Mouse (Mus musculus) forebrain, embryonic 14.5 days (tissue): Measurements from ENCODE around the gene Lingo2. TPM values are rescaled to one million over a fixed set of nuclear protein-coding genes. Genes with fewer than 3 reads are reported as not detected.

Source experiments
- ATAC-seq: fragments of 200-750 bp; cut with Nextera tagmentation; 2 replicates; pipeline ENCODE4 v1.8.0; 2017; ENCODE audit warnings: mild to moderate bottlenecking, moderate library complexity
- DNase-seq: peaks from one replicate; pipeline ENCODE4 v3.0.0-alpha.2; 2015; ENCODE audit warnings: low spot score
- H3K27ac ChIP-seq: fragments of 300-500 bp; sonication (generic); 2 replicates; pipeline ENCODE4 v1.5.1; 2014; ENCODE audit warnings: low read depth, mild to moderate bottlenecking, control low read depth, low read length, moderate library complexity
- H3K27me3 ChIP-seq: fragments of 300-500 bp; sonication (generic); replicated peaks from 2 replicates; pipeline ENCODE4 v1.6.1; 2014; ENCODE audit warnings: low read length, control low read depth, mixed read lengths; ENCODE audit not compliant: control insufficient read depth, insufficient read depth
- H3K36me3 ChIP-seq: fragments of 300-500 bp; sonication (generic); 2 replicates; pipeline ENCODE4 v1.6.1; 2014; ENCODE audit warnings: low read length, control low read depth; ENCODE audit not compliant: control insufficient read depth, insufficient read depth
- H3K4me1 ChIP-seq: fragments of 300-500 bp; sonication (generic); 2 replicates; pipeline ENCODE4 v1.6.1; 2014; ENCODE audit warnings: antibody characterized with exemption, low read length, control low read depth; ENCODE audit not compliant: control insufficient read depth, insufficient read depth
- H3K4me2 ChIP-seq: fragments of 300-500 bp; sonication (generic); 2 replicates; pipeline ENCODE4 v1.6.1; 2014; ENCODE audit warnings: mild to moderate bottlenecking, control low read depth, low read length
- H3K4me3 ChIP-seq: fragments of 300-500 bp; sonication (generic); 2 replicates; pipeline ENCODE4 v1.5.1; 2014; ENCODE audit warnings: low read depth, low read length, control low read depth
- H3K9ac ChIP-seq: fragments of 300-500 bp; sonication (generic); 2 replicates; pipeline ENCODE4 v1.6.1; 2014; ENCODE audit warnings: mild to moderate bottlenecking, low read length, control low read depth, moderate library complexity
- H3K9me3 ChIP-seq: fragments of 300-500 bp; sonication (generic); replicated peaks from 2 replicates; pipeline ENCODE4 v1.6.1; 2016; ENCODE audit warnings: low read length, control low read depth, mixed read lengths; ENCODE audit not compliant: control insufficient read depth
- WGBS: fragments of 180-500 bp; shearing (Covaris S2); extraction: QIAGEN DNeasy Blood & Tissue Kit; methylation state at CpG from one replicate; pipeline ENCODE4 v1.1.7; 2014; 5-methylcytosine and 5-hydroxymethylcytosine counted together
- polyA plus RNA-seq: library from polyadenylated mRNA; unstranded; fragments of >200 nt; fragmentation: Nextera tagmentation; extraction: Ambion mirVana; gene quantifications from 2 replicates; pipeline ENCODE4 v1.2.1, GENCODE M21; 2014

Gene Lingo2
- polyA plus RNA-seq, 1 experiment from 2014 or later = 17.8 TPM

DNA sequence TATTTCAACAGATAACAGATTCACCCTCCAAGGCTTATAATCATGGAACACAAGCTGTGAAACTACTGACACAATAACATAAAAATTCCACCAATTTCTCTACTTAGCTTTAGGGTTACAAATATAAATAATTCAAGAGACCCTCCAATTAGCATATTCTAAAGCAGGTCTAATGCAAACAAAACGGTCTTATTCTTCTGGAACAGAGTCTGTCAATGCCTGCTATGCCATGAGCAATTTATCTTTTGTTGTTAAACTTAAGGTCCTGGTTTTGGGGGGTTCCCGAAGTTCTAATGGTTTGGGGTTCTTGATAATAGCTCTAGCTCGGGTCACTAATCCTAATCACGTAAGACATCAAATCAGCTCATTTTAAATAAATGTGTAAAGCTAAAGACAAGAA lies 988.0 kb downstream of the Lingo2 start:
- Histone ChIP-seq H3K4me1 (no peaks in the 10 kb centered on the region), H3K9ac (no peak overlapping the region), H3K27ac (no peak overlapping the region), H3K27me3 (no peaks in the 10 kb centered on the region), H3K4me3 (no peak overlapping the region), H3K9me3 (no peaks in the 10 kb centered on the region), H3K36me3 (no peaks in the 10 kb centered on the region), H3K4me2 (no peak overlapping the region)
- ATAC-seq (no peak), DNase-seq (peak; percentile 21)
- 35% methylated on average over 4 of the region's 4 CpGs for WGBS

DNA sequence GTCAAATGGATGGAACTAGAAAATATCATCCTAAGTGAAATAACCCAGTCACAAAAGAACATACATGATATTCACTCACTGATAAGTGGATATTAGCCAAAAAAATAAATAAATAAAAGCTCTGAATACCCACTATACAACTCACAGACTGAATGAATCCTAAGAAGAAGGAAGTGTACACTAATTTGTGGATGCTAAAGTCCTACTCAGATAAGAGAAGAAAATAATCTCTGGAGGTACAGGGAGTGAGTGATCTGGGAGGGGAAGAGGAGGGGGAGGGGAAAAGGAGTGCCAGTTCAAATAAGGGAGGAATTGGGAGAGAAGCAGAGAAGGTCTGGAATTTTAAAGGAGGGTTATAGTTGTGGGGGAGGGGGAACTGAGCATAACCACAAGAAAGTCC lies 999.7 kb downstream of the Lingo2 start:
- no peak overlapping the region for H3K4me3 ChIP-seq
- no peak overlapping the region for H3K9ac ChIP-seq
- no peaks in the 10 kb centered on the region for H3K27me3 ChIP-seq
- H3K36me3 ChIP-seq = no peaks in the 10 kb centered on the region
- no peak for DNase-seq
- no peak overlapping the region for H3K4me2 ChIP-seq
- ATAC-seq = no peak
- H3K27ac ChIP-seq = no peak overlapping the region
- no peaks in the 10 kb centered on the region for H3K4me1 ChIP-seq
- H3K9me3 ChIP-seq = no peaks in the 10 kb centered on the region

DNA sequence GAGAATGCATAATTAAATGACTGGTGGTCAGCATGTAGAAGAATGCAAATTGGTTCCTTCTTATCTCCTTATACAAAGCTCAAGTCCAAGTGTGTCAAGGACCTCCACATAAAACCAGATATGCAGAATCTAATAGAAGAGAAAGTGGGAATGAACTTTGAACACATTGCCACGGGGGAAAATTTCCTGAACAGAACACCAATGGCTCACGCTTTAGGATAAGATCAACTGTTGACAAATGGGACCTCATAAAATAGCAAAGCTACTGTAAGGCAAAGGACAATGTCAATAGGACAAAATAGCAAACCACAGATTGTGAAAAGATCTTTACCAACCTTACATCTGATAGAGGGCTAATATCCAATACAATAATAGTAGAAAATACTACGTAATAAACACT lies 1000.3 kb downstream of the Lingo2 start:
- no peak overlapping the region for H3K27ac ChIP-seq
- ATAC-seq (no peak), DNase-seq (no peak)
- H3K4me1 ChIP-seq = no peaks in the 10 kb centered on the region
- no peaks in the 10 kb centered on the region for H3K27me3 ChIP-seq
- no peak overlapping the region for H3K4me2 ChIP-seq
- H3K9me3 ChIP-seq = no peaks in the 10 kb centered on the region
- H3K9ac ChIP-seq = no peak overlapping the region
- 91% methylated on average over 3 of the region's 3 CpGs for WGBS
- no peak overlapping the region for H3K4me3 ChIP-seq
- H3K36me3 ChIP-seq = no peaks in the 10 kb centered on the region

DNA sequence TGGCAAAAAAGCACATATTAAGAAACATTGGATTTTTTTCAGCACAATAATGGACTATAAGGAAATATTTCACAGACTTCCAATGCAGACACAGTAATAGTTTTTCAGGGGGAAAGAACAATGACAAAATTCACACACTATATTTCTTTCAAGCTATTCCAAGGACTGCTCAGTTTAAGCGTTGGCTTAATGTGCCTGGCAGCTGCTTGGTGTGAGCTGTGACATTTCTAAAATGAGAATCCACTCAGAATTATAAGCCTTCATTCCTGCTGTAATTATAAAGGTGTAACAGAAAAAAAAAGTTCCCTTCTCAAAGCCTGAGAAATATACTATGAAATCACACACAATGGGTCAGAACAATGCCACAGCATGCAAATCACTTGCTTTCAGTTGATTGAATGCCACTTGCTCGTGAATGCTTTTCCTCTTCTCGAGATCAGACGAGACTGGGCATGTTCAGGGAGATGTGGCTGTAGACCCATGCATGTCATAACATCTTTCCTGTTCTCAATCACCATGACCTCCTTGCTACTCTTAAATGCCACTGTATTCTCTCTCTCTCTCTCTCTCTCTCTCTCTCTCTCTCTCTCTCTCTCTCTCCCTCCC lies 1017.4 kb downstream of the Lingo2 start:
- Histone ChIP-seq H3K36me3 (no peaks in the 10 kb centered on the region), H3K4me1 (no peaks in the 10 kb centered on the region), H3K9me3 (no peaks in the 10 kb centered on the region), H3K9ac (no peak overlapping the region), H3K4me3 (no peak overlapping the region), H3K4me2 (no peak overlapping the region), H3K27ac (no peak overlapping the region), H3K27me3 (no peaks in the 10 kb centered on the region)
- 12% methylated on average over 4 of the region's 4 CpGs for WGBS
- DNase-seq = peak; percentile 15
- no peak for ATAC-seq

DNA sequence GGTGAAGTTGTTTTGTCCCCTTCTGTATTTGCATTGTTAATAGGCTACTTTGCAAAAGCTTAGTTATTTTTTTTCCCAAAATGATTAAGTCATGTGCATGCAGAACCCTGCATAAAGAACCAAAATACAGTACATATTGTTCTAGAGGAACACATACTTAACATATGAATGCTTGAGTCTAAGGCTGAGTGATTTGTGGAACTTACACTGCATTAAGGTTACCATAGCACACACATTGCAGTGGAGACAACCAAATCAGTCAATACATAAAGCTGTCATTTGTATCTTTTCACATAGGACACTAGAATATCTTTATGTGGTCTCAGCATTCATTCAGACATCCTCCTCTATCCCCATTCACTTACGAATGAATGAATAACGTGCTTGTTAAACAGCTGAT lies 1023.8 kb downstream of the Lingo2 start:
- H3K36me3 ChIP-seq = no peaks in the 10 kb centered on the region
- no peaks in the 10 kb centered on the region for H3K9me3 ChIP-seq
- H3K4me2 ChIP-seq = no peak overlapping the region
- H3K4me1 ChIP-seq = 0 out of 2 replicates have a peak, but pooled peaks cover 3% of the 10 kb centered on the region
- H3K27ac ChIP-seq = no peak overlapping the region
- ATAC-seq (peak; percentile 70), DNase-seq (peak; percentile 20)
- no peaks in the 10 kb centered on the region for H3K27me3 ChIP-seq
- 21% methylated on average over 2 of the region's 2 CpGs for WGBS
- H3K9ac ChIP-seq = no peak overlapping the region
- no peak overlapping the region for H3K4me3 ChIP-seq

DNA sequence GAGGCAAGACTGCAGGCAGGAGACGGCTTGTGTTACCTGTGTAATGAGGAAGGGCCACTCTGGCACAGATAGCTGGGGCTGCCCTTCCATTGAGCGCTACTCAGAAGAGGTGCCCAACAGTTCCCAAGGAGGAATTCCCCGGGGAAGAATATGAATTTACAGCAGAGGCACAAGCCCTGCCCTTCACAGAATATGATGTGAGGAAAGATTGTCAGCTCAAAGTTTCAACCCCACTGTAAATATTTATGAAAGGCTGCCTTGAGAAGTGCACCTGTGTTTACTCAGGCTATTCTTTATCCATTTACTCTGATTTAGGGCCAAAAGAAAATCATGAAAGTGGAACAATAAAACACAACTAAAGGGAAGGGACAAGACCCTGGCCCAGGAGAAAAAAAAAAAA lies 1034.1 kb downstream of the Lingo2 start:
- Histone ChIP-seq H3K9ac (no peak overlapping the region), H3K27ac (no peak overlapping the region), H3K4me2 (no peak overlapping the region), H3K4me3 (no peak overlapping the region), H3K27me3 (no peaks in the 10 kb centered on the region), H3K4me1 (no peaks in the 10 kb centered on the region), H3K9me3 (no peaks in the 10 kb centered on the region), H3K36me3 (no peaks in the 10 kb centered on the region)
- 89% methylated on average over 3 of the region's 3 CpGs for WGBS
- no peak for ATAC-seq
- no peak for DNase-seq

DNA sequence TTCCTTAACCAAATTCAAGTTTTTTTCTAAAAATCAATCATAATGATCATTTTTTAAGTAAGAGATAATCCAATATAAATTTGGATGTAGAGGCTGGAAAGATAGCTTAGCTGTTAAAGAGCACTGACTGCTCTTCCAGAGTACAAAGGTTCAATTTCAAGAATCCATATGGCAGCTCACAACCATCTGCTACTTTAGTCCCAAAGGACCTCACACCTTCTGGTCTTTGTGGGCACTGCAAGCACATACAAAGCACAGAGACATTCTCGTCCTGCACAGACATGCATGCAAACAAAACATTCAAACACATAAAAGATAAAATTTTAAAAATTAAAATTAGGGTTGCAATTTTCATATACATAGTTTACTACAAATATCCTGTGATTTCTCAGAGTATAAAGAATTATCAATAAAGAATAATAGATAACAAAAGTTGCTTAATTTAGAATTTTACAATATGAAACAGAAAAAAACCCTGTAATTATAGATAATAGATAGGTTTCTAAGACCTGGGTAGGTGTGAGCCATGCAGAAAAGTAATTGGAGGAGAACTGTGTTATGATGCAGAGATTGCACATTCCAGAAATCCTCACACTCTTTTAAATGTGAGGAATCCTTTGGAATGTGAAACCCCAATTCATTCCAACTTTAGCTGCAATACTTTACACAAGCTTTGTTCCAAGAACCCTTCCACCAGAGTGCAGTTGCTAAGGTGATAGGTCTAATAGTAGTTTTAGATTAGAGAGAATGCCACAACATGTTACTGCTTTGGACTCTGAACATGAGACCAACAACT lies 1053.6 kb downstream of the Lingo2 start:
- Histone ChIP-seq H3K4me3 (no peak overlapping the region), H3K9ac (no peak overlapping the region), H3K9me3 (no peaks in the 10 kb centered on the region), H3K27ac (no peak overlapping the region), H3K4me1 (no peaks in the 10 kb centered on the region), H3K36me3 (no peaks in the 10 kb centered on the region), H3K4me2 (no peak overlapping the region), H3K27me3 (no peaks in the 10 kb centered on the region)
- WGBS = 46% methylated on average over 1 of the region's 1 CpGs
- ATAC-seq (peak; percentile 88; the same call in 1 of the 2 replicates), DNase-seq (peak; percentile 71)

DNA sequence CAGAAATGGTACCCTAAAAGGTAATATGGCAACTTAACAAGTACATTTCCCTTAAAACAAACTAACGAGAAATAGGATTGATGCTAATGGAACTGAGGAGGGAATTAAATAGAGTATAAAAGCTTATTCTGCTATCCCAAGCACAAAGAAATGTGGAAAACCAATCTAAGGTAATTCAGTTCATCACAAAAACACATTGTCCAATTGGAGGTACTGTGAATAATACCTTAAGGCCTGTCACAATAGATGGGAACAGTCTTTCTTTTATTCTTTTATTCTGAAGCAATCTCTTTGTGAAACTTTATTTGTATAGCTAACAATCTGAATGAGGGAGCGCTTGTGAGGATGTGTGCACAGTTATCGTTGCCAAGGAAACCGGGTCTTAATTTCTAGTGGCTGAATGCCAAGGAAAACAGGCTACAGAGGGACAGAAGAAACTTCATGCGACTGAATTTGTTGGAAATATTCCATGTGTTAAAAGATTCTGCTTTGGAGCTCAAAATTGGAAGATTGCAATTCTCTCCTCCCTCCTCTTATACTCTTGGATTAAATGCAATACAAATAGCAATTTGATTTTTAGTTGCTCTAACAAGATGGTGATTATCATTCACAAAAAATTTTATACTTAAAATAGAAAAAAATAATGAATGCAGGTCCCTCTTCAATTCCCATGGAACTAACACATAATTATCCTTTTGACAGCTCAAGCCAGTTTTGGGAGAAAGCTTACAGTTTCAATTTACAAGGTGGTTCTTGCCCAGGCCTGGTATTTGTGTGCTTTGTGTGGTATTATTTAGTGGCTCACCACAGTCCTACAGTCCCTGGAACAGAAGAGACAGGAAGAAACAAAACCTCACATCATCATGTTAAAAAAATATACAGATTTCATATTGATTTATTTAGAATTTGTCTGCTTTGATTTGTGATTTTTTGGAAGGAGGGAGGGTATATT lies 1065.7 kb downstream of the Lingo2 start:
- peak; percentile 97 for DNase-seq
- ATAC-seq = peak; percentile 96
- Histone ChIP-seq H3K9me3 (no peaks in the 10 kb centered on the region), H3K4me3 (no peak overlapping the region), H3K27ac (peak overlapping the region; percentile 66), H3K36me3 (no peaks in the 10 kb centered on the region), H3K9ac (no peak overlapping the region), H3K27me3 (no peaks in the 10 kb centered on the region), H3K4me2 (no peak overlapping the region), H3K4me1 (peaks cover 13% of the 10 kb centered on the region)
- 2% methylated on average over 5 of the region's 5 CpGs for WGBS
